Mouse (Mus musculus): Measurements from ENCODE around the gene Peli1.

DNA sequence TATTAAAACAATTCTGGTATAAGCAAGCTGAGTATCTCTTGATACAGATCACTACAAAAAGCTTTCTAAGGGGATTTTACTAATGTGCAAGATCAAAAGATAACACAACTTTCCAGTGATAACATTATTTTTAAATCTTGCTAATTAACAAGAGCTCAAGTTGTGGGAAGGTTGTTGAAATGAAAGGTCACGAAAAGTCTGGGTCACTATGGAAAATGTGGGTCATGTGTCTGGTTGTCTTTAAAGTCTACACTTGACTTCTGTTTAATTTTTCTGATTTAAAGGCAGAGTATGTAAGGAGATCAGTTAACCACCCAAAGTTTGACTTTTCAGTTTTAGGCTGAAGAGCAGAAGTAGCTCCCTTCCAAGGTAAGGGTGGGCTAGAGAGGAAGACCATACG is 90.5 kb downstream of the Peli1 start:
- TF ChIP-seq CTCF (IDR thresholded peaks at IDR 0.05; ENCODE audit: control insufficient read depth, insufficient read depth, insufficient read length), result no peak
- TF ChIP-seq MYOG (IDR thresholded peaks at IDR 0.05; ENCODE audit: control insufficient read depth, extremely low read depth, insufficient read length), result no peak
- no peak for TF ChIP-seq MYOD1 (IDR thresholded peaks at IDR 0.05; ENCODE audit: control insufficient read depth, insufficient read length, low read depth)
- TF ChIP-seq MAX (IDR thresholded peaks at IDR 0.05), result no peak
- no peak for TF ChIP-seq FOSL1 (IDR thresholded peaks at IDR 0.05; ENCODE audit: insufficient read depth, low read length, poor library complexity, severe bottlenecking)
- TF ChIP-seq USF1 (IDR thresholded peaks at IDR 0.05; ENCODE audit: low read depth), result no peak

All from C2C12 (cell line).